Mouse (Mus musculus): ENCODE data around the gene Prps1l3. TPM values are rescaled to one million over a fixed set of nuclear protein-coding genes. Genes with fewer than 3 reads are reported as not detected.

Prps1l3 gene
- polyA plus RNA-seq (2014; fragmentation: Illumina TruSeq; extraction: RNeasy Lipid Tissue Mini Kit (QIAGEN cat#74804); ENCODE audit: low read depth, low replicate concordance), result 27.2 TPM

GRCm38 (mm10) chr12:57230192-57230706, at the start of gene Prps1l3, which contains the start of gene Mipol1:
TSS of gene Prps1l3 (plus strand) at chr12:57230412.
TSS of gene Mipol1 (plus strand) at chr12:57230427.

GRCm38 (mm10) chr12:57197363-57198026, 32.7 kb upstream of the Prps1l3 start, which contains the start of gene Slc25a21:
TSS of gene Slc25a21 (minus strand) at chr12:57197472.

Other genes starting within 250 kb of the Prps1l3 start
- 6.8 TPM for gene Slc25a21, start 32.9 kb upstream of the Prps1l3 start, polyA plus RNA-seq (2014; fragmentation: Illumina TruSeq; extraction: RNeasy Lipid Tissue Mini Kit (QIAGEN cat#74804); ENCODE audit: low read depth, low replicate concordance)
- 5.6 TPM for gene Mipol1, start within 50 bp of the Prps1l3 start, polyA plus RNA-seq (2014; fragmentation: Illumina TruSeq; extraction: RNeasy Lipid Tissue Mini Kit (QIAGEN cat#74804); ENCODE audit: low read depth, low replicate concordance)